Mouse (Mus musculus): ENCODE measurements around the gene Magi2. TPM values are rescaled to one million over a fixed set of nuclear protein-coding genes. Genes with fewer than 3 reads are reported as not detected.

Gene Magi2
- polyA plus RNA-seq, 1 experiment from 2014 or later, result 4.6 TPM

GRCm38 (mm10) chr5:20325290-20325689, 1098.5 kb downstream of the Magi2 start:
- Histone ChIP-seq H3K4me3 (ENCODE audit: low read depth, low read length) (no peak overlapping the region), H3K4me2 (no peak overlapping the region), H3K27ac (ENCODE audit: low read depth, low read length) (no peak overlapping the region), H3K9me3 (ENCODE audit: control insufficient read depth, low read length) (no peaks in the 10 kb centered on the region), H3K9ac (ENCODE audit: low read length) (no peak overlapping the region), H3K27me3 (ENCODE audit: control insufficient read depth, insufficient read depth, low read length) (no peaks in the 10 kb centered on the region), H3K36me3 (ENCODE audit: control insufficient read depth, insufficient read depth, low read length) (no peaks in the 10 kb centered on the region), H3K4me1 (ENCODE audit: control insufficient read depth, insufficient read depth, low read length) (no peaks in the 10 kb centered on the region)
- 61% methylated on average over 2 of the region's 2 CpGs for WGBS
- ATAC-seq (ENCODE audit: low FRiP score), result no peak
- no peak for DNase-seq (ENCODE audit: low spot score, missing footprints)

DNA sequence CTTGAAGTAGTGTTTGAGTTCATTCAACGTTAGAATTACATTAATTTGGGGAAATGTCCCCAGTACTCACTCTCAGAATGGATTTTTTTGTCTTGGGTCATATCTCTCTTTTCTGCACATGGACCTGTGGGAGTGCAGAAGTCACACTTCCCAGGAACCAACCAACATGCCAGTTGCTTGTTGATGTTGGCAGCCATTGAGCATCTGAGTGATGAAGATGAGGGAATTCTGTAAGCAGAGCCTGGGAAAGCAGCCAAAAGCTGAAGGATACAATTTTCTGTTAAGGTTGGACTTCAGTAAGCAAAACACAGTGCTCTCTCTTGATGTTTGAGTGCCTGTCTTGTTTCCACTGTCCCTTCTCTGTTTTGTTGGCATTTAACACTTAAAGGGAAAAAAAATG, 1102.1 kb downstream of the Magi2 start:
- Histone ChIP-seq H3K27ac (ENCODE audit: low read depth, low read length) (no peak overlapping the region), H3K4me2 (no peak overlapping the region), H3K27me3 (ENCODE audit: control insufficient read depth, insufficient read depth, low read length) (no peaks in the 10 kb centered on the region), H3K36me3 (ENCODE audit: control insufficient read depth, insufficient read depth, low read length) (no peaks in the 10 kb centered on the region), H3K4me1 (ENCODE audit: control insufficient read depth, insufficient read depth, low read length) (no peaks in the 10 kb centered on the region), H3K9ac (ENCODE audit: low read length) (no peak overlapping the region), H3K9me3 (ENCODE audit: control insufficient read depth, low read length) (no peaks in the 10 kb centered on the region), H3K4me3 (ENCODE audit: low read depth, low read length) (no peak overlapping the region)
- ATAC-seq (ENCODE audit: low FRiP score), result no peak
- no peak for DNase-seq (ENCODE audit: low spot score, missing footprints)
- 68% methylated on average over 1 of the region's 1 CpGs for WGBS

DNA sequence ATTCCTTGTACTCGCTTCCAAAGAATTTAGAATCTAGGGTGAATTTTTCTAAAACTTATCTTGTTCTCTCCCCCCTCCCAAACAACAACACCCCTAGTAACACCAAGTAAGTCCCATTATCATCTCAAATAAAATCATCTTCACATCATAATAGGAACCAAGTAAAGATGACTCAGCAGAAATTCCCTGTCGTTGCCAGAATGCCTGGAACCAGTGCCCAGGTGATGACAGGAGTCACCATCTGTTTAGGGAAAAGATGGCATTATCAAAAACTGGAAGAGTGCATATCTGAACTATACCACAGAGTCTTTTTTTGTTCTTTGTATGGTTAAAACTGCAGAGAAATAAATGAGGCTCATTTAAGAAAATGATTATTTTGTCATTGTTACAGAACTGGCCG, 1103.2 kb downstream of the Magi2 start:
- Histone ChIP-seq H3K27ac (ENCODE audit: low read depth, low read length) (no peak overlapping the region), H3K4me3 (ENCODE audit: low read depth, low read length) (no peak overlapping the region), H3K4me2 (no peak overlapping the region), H3K27me3 (ENCODE audit: control insufficient read depth, insufficient read depth, low read length) (no peaks in the 10 kb centered on the region), H3K36me3 (ENCODE audit: control insufficient read depth, insufficient read depth, low read length) (no peaks in the 10 kb centered on the region), H3K9me3 (ENCODE audit: control insufficient read depth, low read length) (no peaks in the 10 kb centered on the region), H3K4me1 (ENCODE audit: control insufficient read depth, insufficient read depth, low read length) (no peaks in the 10 kb centered on the region), H3K9ac (ENCODE audit: low read length) (no peak overlapping the region)
- DNase-seq (ENCODE audit: low spot score, missing footprints) (peak; percentile 51), ATAC-seq (ENCODE audit: low FRiP score) (no peak)
- 85% methylated on average over 3 of the region's 3 CpGs for WGBS

- no peak for DNase-seq (ENCODE audit: low spot score, missing footprints)
- WGBS, result 90% methylated on average over 4 of the region's 4 CpGs
These were observed 1105.7 kb downstream of the Magi2 start for GRCm38 (mm10) chr5:20332574-20332973.

DNA sequence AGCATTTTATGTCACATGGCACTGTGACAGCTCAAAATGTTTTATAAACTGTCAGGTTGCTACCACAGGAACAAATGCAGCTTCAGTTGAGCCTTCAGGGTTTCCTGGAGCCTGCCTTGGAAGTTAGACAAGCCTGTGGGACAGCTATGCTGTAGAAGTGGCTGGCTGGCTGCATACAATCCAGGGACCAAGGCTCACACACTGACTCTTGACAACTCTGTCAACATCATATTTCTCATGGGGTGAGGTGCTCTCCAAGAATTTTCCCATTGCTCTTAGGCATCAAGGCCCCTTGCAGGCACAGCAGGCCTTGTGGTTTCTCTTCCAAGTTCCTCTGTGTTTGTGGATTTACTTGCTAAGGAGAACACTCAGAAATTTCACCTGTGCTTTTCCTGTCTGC, 1107.7 kb downstream of the Magi2 start:
- no peaks in the 10 kb centered on the region for H3K4me1 ChIP-seq (ENCODE audit: control insufficient read depth, insufficient read depth, low read length)
- no peak overlapping the region for H3K27ac ChIP-seq (ENCODE audit: low read depth, low read length)
- H3K36me3 ChIP-seq (ENCODE audit: control insufficient read depth, insufficient read depth, low read length), result no peaks in the 10 kb centered on the region
- ATAC-seq (ENCODE audit: low FRiP score) (no peak), DNase-seq (ENCODE audit: low spot score, missing footprints) (no peak)
- no peak overlapping the region for H3K4me3 ChIP-seq (ENCODE audit: low read depth, low read length)
- no peak overlapping the region for H3K4me2 ChIP-seq
- H3K27me3 ChIP-seq (ENCODE audit: control insufficient read depth, insufficient read depth, low read length), result no peaks in the 10 kb centered on the region
- H3K9ac ChIP-seq (ENCODE audit: low read length), result no peak overlapping the region
- no peaks in the 10 kb centered on the region for H3K9me3 ChIP-seq (ENCODE audit: control insufficient read depth, low read length)

More at GRCm38 (mm10) chr5:20332574-20332973, 1105.7 kb downstream of the Magi2 start:
- no peak overlapping the region for H3K9ac ChIP-seq (ENCODE audit: low read length)
- H3K9me3 ChIP-seq (ENCODE audit: control insufficient read depth, low read length), result no peaks in the 10 kb centered on the region
- no peaks in the 10 kb centered on the region for H3K4me1 ChIP-seq (ENCODE audit: control insufficient read depth, insufficient read depth, low read length)
- no peak overlapping the region for H3K27ac ChIP-seq (ENCODE audit: low read depth, low read length)
- no peaks in the 10 kb centered on the region for H3K36me3 ChIP-seq (ENCODE audit: control insufficient read depth, insufficient read depth, low read length)
- no peak for ATAC-seq (ENCODE audit: low FRiP score)
- no peaks in the 10 kb centered on the region for H3K27me3 ChIP-seq (ENCODE audit: control insufficient read depth, insufficient read depth, low read length)
- H3K4me2 ChIP-seq, result no peak overlapping the region
- H3K4me3 ChIP-seq (ENCODE audit: low read depth, low read length), result no peak overlapping the region

- H3K27me3 ChIP-seq (ENCODE audit: control insufficient read depth, insufficient read depth, low read length), result no peaks in the 10 kb centered on the region
- no peak overlapping the region for H3K27ac ChIP-seq (ENCODE audit: low read depth, low read length)
- ATAC-seq (ENCODE audit: low FRiP score) (no peak), DNase-seq (ENCODE audit: low spot score, missing footprints) (no peak)
- H3K4me1 ChIP-seq (ENCODE audit: control insufficient read depth, insufficient read depth, low read length), result no peaks in the 10 kb centered on the region
- H3K9ac ChIP-seq (ENCODE audit: low read length), result no peak overlapping the region
- H3K9me3 ChIP-seq (ENCODE audit: control insufficient read depth, low read length), result no peaks in the 10 kb centered on the region
- H3K36me3 ChIP-seq (ENCODE audit: control insufficient read depth, insufficient read depth, low read length), result no peaks in the 10 kb centered on the region
- H3K4me3 ChIP-seq (ENCODE audit: low read depth, low read length), result no peak overlapping the region
- 92% methylated on average over 8 of the region's 8 CpGs for WGBS
- no peak overlapping the region for H3K4me2 ChIP-seq
These were observed 1126.1 kb downstream of the Magi2 start for GRCm38 (mm10) chr5:20352941-20353340.

DNA sequence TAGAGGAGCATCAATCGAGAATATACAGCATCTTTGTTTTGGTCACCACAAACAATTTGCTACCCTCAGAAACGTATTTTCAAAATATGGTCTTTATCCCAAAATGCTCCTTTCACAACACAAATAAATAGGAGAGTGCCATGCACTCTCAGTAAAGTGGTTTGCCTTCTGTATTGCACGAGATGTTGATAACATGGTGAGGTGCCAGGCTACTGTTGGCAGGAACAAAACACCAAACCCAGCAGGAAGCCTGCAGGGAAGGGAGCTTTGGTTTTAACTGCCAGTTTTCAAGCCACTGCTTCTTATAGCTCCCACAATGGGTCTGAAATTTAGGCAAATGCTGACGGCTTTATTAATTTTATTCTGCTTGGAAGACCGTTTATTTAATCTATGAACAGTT, 1131.6 kb downstream of the Magi2 start:
- H3K36me3 ChIP-seq (ENCODE audit: control insufficient read depth, insufficient read depth, low read length), result no peaks in the 10 kb centered on the region
- no peaks in the 10 kb centered on the region for H3K9me3 ChIP-seq (ENCODE audit: control insufficient read depth, low read length)
- no peak overlapping the region for H3K4me2 ChIP-seq
- no peaks in the 10 kb centered on the region for H3K4me1 ChIP-seq (ENCODE audit: control insufficient read depth, insufficient read depth, low read length)
- no peaks in the 10 kb centered on the region for H3K27me3 ChIP-seq (ENCODE audit: control insufficient read depth, insufficient read depth, low read length)
- DNase-seq (ENCODE audit: low spot score, missing footprints), result no peak
- H3K27ac ChIP-seq (ENCODE audit: low read depth, low read length), result no peak overlapping the region
- WGBS, result 65% methylated on average over 5 of the region's 5 CpGs
- H3K9ac ChIP-seq (ENCODE audit: low read length), result no peak overlapping the region
- H3K4me3 ChIP-seq (ENCODE audit: low read depth, low read length), result no peak overlapping the region
- ATAC-seq (ENCODE audit: low FRiP score), result no peak

GRCm38 (mm10) chr5:20359021-20359420, 1132.2 kb downstream of the Magi2 start:
- no peaks in the 10 kb centered on the region for H3K4me1 ChIP-seq (ENCODE audit: control insufficient read depth, insufficient read depth, low read length)
- H3K4me2 ChIP-seq, result no peak overlapping the region
- ATAC-seq (ENCODE audit: low FRiP score) (no peak), DNase-seq (ENCODE audit: low spot score, missing footprints) (no peak)
- no peaks in the 10 kb centered on the region for H3K9me3 ChIP-seq (ENCODE audit: control insufficient read depth, low read length)
- H3K27ac ChIP-seq (ENCODE audit: low read depth, low read length), result no peak overlapping the region
- WGBS, result 44% methylated on average over 3 of the region's 3 CpGs
- H3K36me3 ChIP-seq (ENCODE audit: control insufficient read depth, insufficient read depth, low read length), result no peaks in the 10 kb centered on the region
- no peaks in the 10 kb centered on the region for H3K27me3 ChIP-seq (ENCODE audit: control insufficient read depth, insufficient read depth, low read length)
- no peak overlapping the region for H3K4me3 ChIP-seq (ENCODE audit: low read depth, low read length)
- no peak overlapping the region for H3K9ac ChIP-seq (ENCODE audit: low read length)

- H3K27me3 ChIP-seq (ENCODE audit: control insufficient read depth, insufficient read depth, low read length), result no peaks in the 10 kb centered on the region
- no peaks in the 10 kb centered on the region for H3K4me1 ChIP-seq (ENCODE audit: control insufficient read depth, insufficient read depth, low read length)
- H3K27ac ChIP-seq (ENCODE audit: low read depth, low read length), result no peak overlapping the region
- DNase-seq (ENCODE audit: low spot score, missing footprints), result no peak
- no peak overlapping the region for H3K4me3 ChIP-seq (ENCODE audit: low read depth, low read length)
- H3K36me3 ChIP-seq (ENCODE audit: control insufficient read depth, insufficient read depth, low read length), result no peaks in the 10 kb centered on the region
- H3K9me3 ChIP-seq (ENCODE audit: control insufficient read depth, low read length), result no peaks in the 10 kb centered on the region
- ATAC-seq (ENCODE audit: low FRiP score), result no peak
- 88% methylated on average over 3 of the region's 3 CpGs for WGBS
- H3K4me2 ChIP-seq, result no peak overlapping the region
- no peak overlapping the region for H3K9ac ChIP-seq (ENCODE audit: low read length)
These were observed 1135.3 kb downstream of the Magi2 start for GRCm38 (mm10) chr5:20362154-20362553.

DNA sequence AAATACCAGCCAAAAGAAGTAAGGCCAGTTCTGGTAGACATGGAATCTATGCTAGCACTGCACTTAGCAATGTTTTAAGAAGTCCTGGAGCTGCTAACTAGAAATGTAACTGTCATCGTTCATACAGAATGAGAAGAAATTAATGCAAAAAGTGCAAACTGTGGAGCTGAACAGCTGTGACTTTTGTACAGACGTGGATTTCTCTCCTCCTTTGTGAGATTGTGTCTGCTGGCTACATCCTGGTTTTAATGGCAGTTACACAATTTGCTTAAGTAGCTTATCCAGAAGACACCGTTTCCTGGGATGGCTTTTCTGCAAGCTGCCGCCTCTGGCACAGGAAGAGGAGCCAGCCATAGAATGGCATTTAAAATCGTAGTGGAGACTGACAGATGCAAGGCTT, 1136.4 kb downstream of the Magi2 start:
- no peak for ATAC-seq (ENCODE audit: low FRiP score)
- Histone ChIP-seq H3K27ac (ENCODE audit: low read depth, low read length) (no peak overlapping the region), H3K4me2 (no peak overlapping the region), H3K4me1 (ENCODE audit: control insufficient read depth, insufficient read depth, low read length) (no peaks in the 10 kb centered on the region), H3K9ac (ENCODE audit: low read length) (no peak overlapping the region), H3K9me3 (ENCODE audit: control insufficient read depth, low read length) (no peaks in the 10 kb centered on the region), H3K4me3 (ENCODE audit: low read depth, low read length) (no peak overlapping the region), H3K36me3 (ENCODE audit: control insufficient read depth, insufficient read depth, low read length) (no peaks in the 10 kb centered on the region), H3K27me3 (ENCODE audit: control insufficient read depth, insufficient read depth, low read length) (no peaks in the 10 kb centered on the region)
- no peak for DNase-seq (ENCODE audit: low spot score, missing footprints)
- WGBS, result 79% methylated on average over 5 of the region's 5 CpGs
